ENCODE assay signal across 8 mouse cellular contexts in the genomic region with DNA sequence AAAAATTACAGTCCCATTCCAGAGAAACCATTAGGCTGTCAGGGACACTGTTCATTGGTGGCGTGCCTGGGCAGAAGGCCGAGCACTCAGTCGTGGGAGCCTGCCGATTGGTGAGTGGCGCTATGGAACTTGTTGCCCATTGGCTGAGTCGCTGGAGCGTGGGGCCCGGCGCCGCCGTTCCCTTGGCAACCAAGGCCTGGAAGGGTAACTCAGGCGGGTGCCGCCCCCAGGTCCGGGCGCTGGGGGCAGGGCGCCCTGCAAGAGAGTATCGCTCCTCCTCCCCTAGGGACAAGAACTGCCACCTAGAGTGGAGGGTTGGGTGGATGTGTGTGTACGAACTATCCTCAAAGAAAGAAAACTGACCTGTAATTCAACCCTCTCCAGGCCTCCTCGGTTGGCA. TPM values are rescaled to one million over a fixed set of nuclear protein-coding genes. Genes with fewer than 3 reads are reported as not detected.
DNase-seq lines count a peak whose midpoint lies in the region; ATAC-seq lines count a peak whose summit lies in the region.

No protein-coding gene starts in this region.

- WGBS in lung, embryonic 15.5 days = 0% methylated on average over 19 of the region's 19 CpGs

- H3K9me3 ChIP-seq in lung, embryonic 15.5 days = no peaks in the 10 kb centered on the region

- H3K4me1 ChIP-seq in lung, embryonic 15.5 days = peaks cover 41% of the 10 kb centered on the region

- H3K27ac ChIP-seq in lung, embryonic 15.5 days = peak overlapping the region; percentile 88

- no peaks in the 10 kb centered on the region for H3K27me3 ChIP-seq in lung, embryonic 15.5 days

- H3K4me3 ChIP-seq in lung, embryonic 15.5 days = peak overlapping the region; percentile 33

- H3K9ac ChIP-seq in lung, embryonic 15.5 days = peak overlapping the region; percentile 34; the same call in 1 of the 2 replicates

- DNase-seq in MEL-GATA-1-ER (ENCODE audit: extremely low read depth, low read depth) = peak; percentile 93
- peak; percentile 91 for DNase-seq in cerebellum, adult 8-10 months
- DNase-seq in forelimb bud, embryonic 11.5 days (ENCODE audit: low read depth, low spot score) = peak; percentile 94
- DNase-seq in layer of hippocampus, adult 9-10 months (ENCODE audit: low spot score) = peak; percentile 84
- DNase-seq in ovary, postnatal 10 days (ENCODE audit: low spot score) = peak; percentile 85
- peak; percentile 91 for DNase-seq in thymus, postnatal 0 days (ENCODE audit: low spot score)

- no peaks in the 10 kb centered on the region for H3K36me3 ChIP-seq in lung, embryonic 15.5 days

- peak; percentile 98 to 100 for ATAC-seq in hematopoietic stem cell, adult 5-6 weeks (replicated peaks in 1 of 2; ENCODE audit: insufficient read depth in 1 of 2, low FRiP score in 2 of 2, low TSS enrichment in 1 of 2, low read depth in 1 of 2, poor library complexity in 2 of 2, severe bottlenecking in 2 of 2)
- ATAC-seq in lung, embryonic 15.5 days (ENCODE audit: borderline replicate concordance, extremely low read depth, low FRiP score, low TSS enrichment) = peak; percentile 91

- H3K4me2 ChIP-seq in lung, embryonic 15.5 days = peak overlapping the region; percentile 61

RNA-seq across cellular contexts. Expression of a gene that starts 8.3 kb away (rescaled TPM):
- 1.9 and 3.9 TPM in 2 replicates for total RNA-seq in hematopoietic stem cell, adult 5-6 weeks (2017)
- polyA plus RNA-seq in lung, embryonic 15.5 days (2015; fragmentation: Nextera tagmentation; extraction: Ambion mirVana) = 10.5 and 11.3 TPM in 2 replicates
- polyA plus RNA-seq in thymus, postnatal 0 days (2015; fragmentation: Nextera tagmentation; extraction: Ambion mirVana) = 0.91 and 1.2 TPM in 2 replicates

RNA-seq across cellular contexts. Expression of a gene that starts 8.7 kb away (rescaled TPM):
- total RNA-seq in hematopoietic stem cell, adult 5-6 weeks (2017) = 5.8 and 5.9 TPM in 2 replicates
- polyA plus RNA-seq in lung, embryonic 15.5 days (2015; fragmentation: Nextera tagmentation; extraction: Ambion mirVana) = 37.7 and 40.5 TPM in 2 replicates
- 7.2 and 7.4 TPM in 2 replicates for polyA plus RNA-seq in thymus, postnatal 0 days (2015; fragmentation: Nextera tagmentation; extraction: Ambion mirVana)

RNA-seq across cellular contexts. Expression of a gene that starts 9.3 kb away (rescaled TPM):
- not detected in 2 replicates for total RNA-seq in hematopoietic stem cell, adult 5-6 weeks (2017)
- polyA plus RNA-seq in lung, embryonic 15.5 days (2015; fragmentation: Nextera tagmentation; extraction: Ambion mirVana) = 3.0 and 3.1 TPM in 2 replicates
- polyA plus RNA-seq in thymus, postnatal 0 days (2015; fragmentation: Nextera tagmentation; extraction: Ambion mirVana) = 0.51 and 0.64 TPM in 2 replicates

RNA-seq across cellular contexts. Expression of a gene that starts 29.7 kb away (rescaled TPM):
- not detected in 2 replicates for total RNA-seq in hematopoietic stem cell, adult 5-6 weeks (2017)
- 0.14 and 0.36 TPM in 2 replicates for polyA plus RNA-seq in lung, embryonic 15.5 days (2015; fragmentation: Nextera tagmentation; extraction: Ambion mirVana)
- not detected in 2 replicates for polyA plus RNA-seq in thymus, postnatal 0 days (2015; fragmentation: Nextera tagmentation; extraction: Ambion mirVana)

RNA-seq across cellular contexts. Expression of a gene that starts 58.3 kb away (rescaled TPM):
- total RNA-seq in hematopoietic stem cell, adult 5-6 weeks (2017) = not detected in 2 replicates
- not detected in 2 replicates for polyA plus RNA-seq in lung, embryonic 15.5 days (2015; fragmentation: Nextera tagmentation; extraction: Ambion mirVana)
- 0.23 and 0.28 TPM in 2 replicates for polyA plus RNA-seq in thymus, postnatal 0 days (2015; fragmentation: Nextera tagmentation; extraction: Ambion mirVana)

Comparison
In these comparisons a context has a peak if more than half of its experiments do, and no peak if none do; other contexts are left out.
1. Peak in every context shown above with its lines: DNase-seq, ATAC-seq, H3K4me3 ChIP-seq and H3K27ac ChIP-seq.